Mouse (Mus musculus): ENCODE measurements around the gene Plekhh1. TPM values are rescaled to one million over a fixed set of nuclear protein-coding genes. Genes with fewer than 3 reads are reported as not detected.

Plekhh1 gene
- polyA plus RNA-seq, 1 experiment = 15.1 TPM

GRCm38 (mm10) chr12:79069916-79070315 is 41.0 kb downstream of the Plekhh1 start:
- no peak for DNase-seq (ENCODE audit: low read depth)

GRCm38 (mm10) chr12:79070736-79071333 is 41.9 kb downstream of the Plekhh1 start:
- DNase-seq (ENCODE audit: low read depth) = no peak

GRCm38 (mm10) chr12:79072576-79072975 is 43.6 kb downstream of the Plekhh1 start:
- no peak for DNase-seq (ENCODE audit: low read depth)

GRCm38 (mm10) chr12:79073362-79073761 is 44.4 kb downstream of the Plekhh1 start:
- no peak for DNase-seq (ENCODE audit: low read depth)

- DNase-seq (ENCODE audit: low read depth) = no peak
Measured at GRCm38 (mm10) chr12:79089182-79089812, 60.3 kb downstream of the Plekhh1 start, which contains the start of gene Pigh. Gene Pigh, minus strand, starts transcription at chr12:79089651.

- no peak for DNase-seq (ENCODE audit: low read depth)
Measured at GRCm38 (mm10) chr12:79092569-79092968, 63.6 kb downstream of the Plekhh1 start.

- DNase-seq (ENCODE audit: low read depth) = no peak
Measured at GRCm38 (mm10) chr12:79097106-79097752, 68.3 kb downstream of the Plekhh1 start.

- no peak for DNase-seq (ENCODE audit: low read depth)
Measured at GRCm38 (mm10) chr12:79103773-79104172, 74.8 kb downstream of the Plekhh1 start.

- no peak for DNase-seq (ENCODE audit: low read depth)
Measured at GRCm38 (mm10) chr12:79104544-79104943, 75.6 kb downstream of the Plekhh1 start.

GRCm38 (mm10) chr12:79105312-79105711 is 76.3 kb downstream of the Plekhh1 start:
- no peak for DNase-seq (ENCODE audit: low read depth)

GRCm38 (mm10) chr12:79118991-79119390 is 90.0 kb downstream of the Plekhh1 start:
- no peak for DNase-seq (ENCODE audit: low read depth)

- DNase-seq (ENCODE audit: low read depth) = no peak
Measured at GRCm38 (mm10) chr12:79122820-79123219, 93.9 kb downstream of the Plekhh1 start.

- DNase-seq (ENCODE audit: low read depth) = peak; percentile 13
Measured at GRCm38 (mm10) chr12:79130299-79131177, 101.6 kb downstream of the Plekhh1 start, which contains the start of gene Arg2. Gene Arg2, plus strand, starts transcription at chr12:79130777.

Other genes with a start within 250 kb of the Plekhh1 start
- gene Atp6v1d, start 167.5 kb upstream of the Plekhh1 start, polyA plus RNA-seq (2012; rRNA removed) = 30.0 and 31.4 TPM in 2 replicates
- gene Eif2s1, start 167.3 kb upstream of the Plekhh1 start, polyA plus RNA-seq (2012; rRNA removed) = 13.9 and 14.9 TPM in 2 replicates
- gene Plek2, start 122.2 kb upstream of the Plekhh1 start, polyA plus RNA-seq (2012; rRNA removed) = 12.7 and 20.7 TPM in 2 replicates
- gene Tmem229b, start 21.5 kb upstream of the Plekhh1 start, polyA plus RNA-seq (2012; rRNA removed) = 27.4 and 34.8 TPM in 2 replicates
- 12.3 and 12.5 TPM in 2 replicates for gene Pigh, start 60.5 kb downstream of the Plekhh1 start, polyA plus RNA-seq (2012; rRNA removed)
- 23.2 and 26.8 TPM in 2 replicates for gene Arg2, start 101.6 kb downstream of the Plekhh1 start, polyA plus RNA-seq (2012; rRNA removed)
- gene Vti1b, start 143.5 kb downstream of the Plekhh1 start, polyA plus RNA-seq (2012; rRNA removed) = 36.8 and 46.8 TPM in 2 replicates
- 20.4 and 22.4 TPM in 2 replicates for gene Rdh11, start 163.1 kb downstream of the Plekhh1 start, polyA plus RNA-seq (2012; rRNA removed)
- 5.6 and 5.7 TPM in 2 replicates for gene Rdh12, start 179.8 kb downstream of the Plekhh1 start, polyA plus RNA-seq (2012; rRNA removed)